Mouse (Mus musculus) erythroid progenitor cell, adult 5-6 weeks (primary cell): Measurements from ENCODE around the gene Nt5c. TPM values are rescaled to one million over a fixed set of nuclear protein-coding genes. Genes with fewer than 3 reads are reported as not detected.
"Not testable (repeated sequence)": the region's sequence is repeated elsewhere in the genome, so short reads cannot be mapped to it uniquely, and the experiment has no call there.

Source experiments
- ATAC-seq: replicated peaks from 2 replicates; pipeline ENCODE4 v1.8.0; 2016; ENCODE audit warnings: moderate number of reproducible peaks, mild to moderate bottlenecking, moderate TSS enrichment, inconsistent platforms; ENCODE audit not compliant: poor library complexity, low FRiP score, severe bottlenecking
- total RNA-seq, 2 experiments: library from RNA; stranded (forward) in 1 of 2; stranded (reverse) in 1 of 2; fragments of 150-400 nt in 1 of 2; fragments of 186-747, 209-891 nt in 1 of 2; gene quantifications; 2 replicates each; pipeline versions ENCODE4 v1.2.3 to v1.2.4; 2015 to 2017; ENCODE audit warnings: low replicate concordance in 2 of 2

The Nt5c gene
- total RNA-seq (2015; ENCODE audit: low replicate concordance) (13.0 and 22.3 TPM in 2 replicates), total RNA-seq (2017; ENCODE audit: low replicate concordance) (9.8 and 37.2 TPM in 2 replicates)

- ATAC-seq, result peak; percentile 90
These were observed at the start of gene Nt5c for GRCm38 (mm10) chr11:115491356-115492083. Gene Nt5c, minus strand, starts transcription at chr11:115491862.

- ATAC-seq, result no peak
These were observed 46.4 kb upstream of the Nt5c start for GRCm38 (mm10) chr11:115538045-115538444.

- 0 out of 2 replicates have a peak, but pooled peaks have one; percentile 5 for ATAC-seq
These were observed 45.4 kb upstream of the Nt5c start for GRCm38 (mm10) chr11:115536856-115537568.

GRCm38 (mm10) chr11:115536038-115536681, 44.5 kb upstream of the Nt5c start, which contains the start of gene Sumo2:
Gene Sumo2, minus strand, starts transcription at chr11:115536276.
- ATAC-seq, result peak; percentile 87

- peak; percentile 48 for ATAC-seq
These were observed 43.9 kb upstream of the Nt5c start for GRCm38 (mm10) chr11:115535401-115536037.

- ATAC-seq, result no peak
These were observed 43.2 kb upstream of the Nt5c start for GRCm38 (mm10) chr11:115534759-115535371.

GRCm38 (mm10) chr11:115526446-115526845, 34.8 kb upstream of the Nt5c start:
- not testable (repeated sequence) for ATAC-seq

GRCm38 (mm10) chr11:115522703-115523102, 31.0 kb upstream of the Nt5c start:
- ATAC-seq, result no peak

- no peak for ATAC-seq
These were observed 30.6 kb upstream of the Nt5c start for GRCm38 (mm10) chr11:115522238-115522637.

GRCm38 (mm10) chr11:115521080-115521479, 29.4 kb upstream of the Nt5c start:
- no peak for ATAC-seq

- ATAC-seq, result no peak
These were observed 28.6 kb upstream of the Nt5c start for GRCm38 (mm10) chr11:115520218-115520617.

GRCm38 (mm10) chr11:115519581-115519980, 27.9 kb upstream of the Nt5c start:
- ATAC-seq, result no peak

- no peak for ATAC-seq
These were observed 27.0 kb upstream of the Nt5c start for GRCm38 (mm10) chr11:115518693-115519092.

GRCm38 (mm10) chr11:115516942-115517341, 25.3 kb upstream of the Nt5c start:
- ATAC-seq, result no peak

- no peak for ATAC-seq
These were observed 23.4 kb upstream of the Nt5c start for GRCm38 (mm10) chr11:115515021-115515420.

- peak; percentile 78 for ATAC-seq
These were observed 22.6 kb upstream of the Nt5c start, which contains the start of gene Jpt1 for GRCm38 (mm10) chr11:115514238-115514663. Gene Jpt1, minus strand, starts transcription at chr11:115514387.

GRCm38 (mm10) chr11:115513271-115514237, 21.9 kb upstream of the Nt5c start:
- peak; percentile 49 for ATAC-seq
